Mouse (Mus musculus) cerebellum, adult (tissue): ENCODE measurements around the gene Zbtb37.

Source experiments
- ATAC-seq: cut with Nextera tagmentation; 2 replicates; pipeline ENCODE4 v1.9.2; 2017; ENCODE audit warnings: mild to moderate bottlenecking, moderate library complexity, mixed read lengths; ENCODE audit not compliant: insufficient number of reproducible peaks, low FRiP score, low TSS enrichment

Zbtb37 gene

DNA sequence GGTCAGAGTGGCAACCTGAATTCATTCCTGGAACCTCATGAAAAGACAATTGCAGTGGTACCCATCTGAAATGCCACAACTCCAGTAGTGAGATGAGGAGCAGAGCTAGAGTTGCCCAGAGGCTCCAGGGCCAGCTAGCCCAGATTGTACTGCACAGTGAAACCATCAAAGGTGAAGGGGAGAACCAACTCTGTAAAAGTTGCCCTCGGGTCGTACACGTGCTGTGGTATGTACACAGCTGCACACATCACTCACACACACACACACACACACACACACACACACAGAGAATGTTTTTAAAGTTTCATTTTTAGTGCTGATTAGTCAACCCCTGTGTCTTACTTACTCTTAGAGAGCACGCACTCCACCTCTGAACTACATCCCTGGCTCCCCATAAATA is 53.3 kb downstream of the Zbtb37 start:
- no peak for ATAC-seq

DNA sequence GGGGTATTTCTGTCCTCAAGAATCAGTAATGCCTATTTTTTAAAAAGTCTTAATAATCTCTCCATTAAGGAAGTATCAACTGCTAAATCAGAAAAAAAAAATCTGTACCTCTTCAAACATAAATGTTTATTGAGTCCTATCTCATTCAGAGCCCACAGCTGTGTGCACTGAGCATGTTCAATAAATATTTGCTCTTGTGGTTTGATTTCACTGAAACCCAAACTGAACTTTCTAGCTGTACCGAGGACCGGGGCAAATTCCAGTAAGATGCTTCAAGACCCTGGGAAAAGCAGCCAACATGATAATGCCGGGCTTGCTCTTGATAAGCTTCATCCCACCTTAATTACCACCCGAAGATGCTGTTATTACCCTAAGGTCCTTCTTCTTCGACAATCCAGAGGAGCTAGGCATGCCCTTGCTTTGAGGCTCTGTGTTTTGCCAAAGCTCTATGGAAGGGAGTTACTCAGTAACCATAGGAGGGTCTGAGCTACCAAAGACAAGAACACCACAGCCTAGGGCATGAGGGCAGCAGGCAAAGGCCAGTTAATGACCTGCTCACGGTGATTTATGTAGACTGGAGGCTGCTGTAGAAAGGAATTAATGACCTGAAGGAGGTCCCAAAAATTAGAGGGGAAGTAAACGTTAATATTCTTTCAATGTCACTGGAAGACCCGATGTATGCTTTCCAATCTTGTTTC is 54.0 kb downstream of the Zbtb37 start:
- no peak for ATAC-seq

DNA sequence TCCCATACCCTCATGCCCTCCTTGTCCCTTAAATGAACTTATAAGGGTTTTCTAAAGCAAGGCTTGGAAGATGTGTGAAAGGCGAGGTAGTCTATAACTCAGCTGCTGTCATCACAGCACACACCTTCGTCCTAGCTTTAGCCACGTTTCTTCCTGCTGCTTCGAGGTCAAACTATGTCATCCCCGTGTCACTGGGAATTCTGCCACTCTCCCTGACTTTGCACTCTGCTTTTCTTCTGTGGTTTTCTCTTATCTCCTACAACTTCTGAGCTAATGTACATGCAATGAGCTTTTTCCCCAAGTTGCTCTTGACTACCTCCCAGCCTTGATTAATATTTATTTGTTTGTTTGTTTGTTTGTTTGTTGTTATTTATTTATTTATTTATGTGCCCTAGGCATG is 54.6 kb downstream of the Zbtb37 start:
- ATAC-seq, result no peak

DNA sequence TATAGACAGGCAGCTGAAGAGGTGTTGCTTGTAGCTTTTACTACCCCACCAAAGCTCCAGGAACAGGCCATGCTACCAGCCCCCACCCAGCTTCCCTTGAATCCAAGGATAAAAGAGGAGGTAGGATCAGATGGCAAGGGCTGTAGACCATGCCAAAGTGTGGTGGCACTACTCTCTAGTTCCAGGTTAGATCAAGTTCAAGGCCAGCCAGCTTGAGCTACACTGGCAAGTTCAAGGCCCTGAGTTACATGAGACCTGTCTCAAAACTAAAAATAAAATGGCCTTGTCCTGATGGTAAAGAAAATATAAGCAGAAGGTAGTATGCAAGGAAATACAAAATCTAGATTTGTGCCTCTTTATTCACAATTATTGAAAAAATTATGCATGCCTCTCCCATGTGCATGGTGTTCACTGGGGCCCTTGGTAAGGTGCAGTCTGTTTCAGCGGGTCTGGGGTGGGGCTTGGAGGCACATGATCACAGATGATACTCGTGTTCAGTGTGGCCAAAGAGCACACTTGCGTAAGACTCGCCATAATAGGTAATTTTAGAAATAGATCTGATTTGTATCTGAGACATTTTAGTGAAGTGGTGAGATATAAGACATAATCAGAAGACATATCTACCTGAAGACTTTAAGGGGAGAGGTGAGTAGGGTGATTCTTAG is 56.4 kb downstream of the Zbtb37 start, which contains the start of gene Serpinc1:
Gene Serpinc1, plus strand, starts transcription at position 515 of the 665 bp plus-strand sequence.
- ATAC-seq, result no peak

DNA sequence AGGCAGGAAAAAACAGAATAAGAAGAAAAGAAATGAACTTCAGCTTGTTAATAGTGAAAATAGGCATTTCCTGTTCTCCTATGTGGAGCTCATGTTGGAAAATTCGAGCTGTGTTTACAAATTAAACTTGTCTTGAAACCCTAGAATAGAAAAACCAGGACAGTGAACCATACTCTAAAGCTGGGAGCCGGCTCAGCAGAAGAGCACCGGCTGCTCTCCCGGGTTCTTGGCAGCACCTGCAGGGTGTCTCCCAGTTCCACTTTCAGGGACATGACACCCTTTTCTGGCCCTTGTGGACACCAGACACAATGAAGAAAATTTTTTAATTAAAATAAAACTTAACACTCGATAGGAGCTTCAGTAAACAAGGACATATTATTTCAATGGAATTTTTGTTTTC is 66.0 kb downstream of the Zbtb37 start:
- ATAC-seq, result no peak

DNA sequence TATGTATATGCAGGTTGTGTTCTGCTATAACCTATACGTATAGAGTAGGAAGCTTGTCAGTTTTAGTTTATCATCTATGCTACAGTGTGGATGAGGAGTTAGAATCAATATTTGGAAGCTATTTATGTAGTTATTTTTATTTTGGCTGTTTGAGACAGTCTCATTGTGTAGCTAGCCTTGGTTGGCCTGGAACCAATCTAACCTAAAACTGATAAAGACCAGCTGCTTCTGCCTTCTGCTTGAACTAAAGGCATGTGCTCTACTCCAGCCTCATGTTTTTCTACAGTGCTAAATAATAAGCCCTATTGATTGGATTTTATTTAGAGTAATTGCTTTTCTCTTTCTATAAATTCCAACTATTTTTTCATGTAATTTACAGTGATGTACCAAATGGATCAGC is 67.4 kb downstream of the Zbtb37 start:
- no peak for ATAC-seq

DNA sequence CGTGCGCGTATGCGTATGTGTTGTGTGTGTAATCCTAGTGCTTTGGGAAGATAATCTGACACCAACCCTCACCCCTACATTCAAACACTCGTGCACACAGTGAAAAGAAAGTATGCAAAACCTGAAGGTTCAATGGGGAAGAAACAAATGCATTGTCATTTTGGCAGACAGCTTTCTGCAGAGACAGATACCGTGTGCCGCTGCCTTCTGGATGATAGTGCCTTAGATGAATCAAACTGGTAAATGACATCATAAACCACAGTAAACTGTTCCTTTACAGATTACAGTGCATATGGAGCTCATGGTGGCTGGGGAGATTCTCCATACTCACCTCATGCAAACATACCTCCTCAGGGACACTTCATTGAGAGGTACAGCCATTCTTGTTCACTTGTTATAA is 71.5 kb downstream of the Zbtb37 start:
- ATAC-seq, result no peak
